Mouse (Mus musculus): ENCODE data around the gene Rnase9.
"Not testable (repeated sequence)": the region's sequence is repeated elsewhere in the genome, so short reads cannot be mapped to it uniquely, and the experiment has no call there.

The Rnase9 gene

GRCm38 (mm10) chr14:51050063-51050462 lies 8.4 kb upstream of the Rnase9 start, which contains the start of gene Rnase11:
Gene Rnase11 (minus strand): TSS chr14:51050163.
- DNase-seq (ENCODE audit: low spot score), result no peak

DNA sequence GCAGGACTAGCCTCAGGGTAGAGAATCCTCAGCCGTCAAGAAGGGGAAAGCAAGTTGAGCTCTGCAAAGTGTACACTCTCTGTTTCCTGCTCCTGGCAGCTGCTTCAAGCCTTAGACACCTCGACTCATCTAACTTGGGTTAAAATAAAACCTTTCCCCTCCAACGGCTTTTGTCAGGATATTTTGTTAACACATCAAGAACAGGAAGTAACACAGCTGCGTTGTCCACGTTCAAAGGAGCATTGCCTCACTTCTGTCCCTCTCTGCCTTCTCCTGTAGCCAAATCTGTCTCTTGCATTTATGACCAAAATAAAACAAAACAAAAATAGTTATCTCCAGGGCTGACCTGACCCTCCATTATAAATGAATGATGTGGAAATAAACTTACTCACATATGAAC lies 6.2 kb upstream of the Rnase9 start:
- DNase-seq (ENCODE audit: low spot score), result no peak

DNA sequence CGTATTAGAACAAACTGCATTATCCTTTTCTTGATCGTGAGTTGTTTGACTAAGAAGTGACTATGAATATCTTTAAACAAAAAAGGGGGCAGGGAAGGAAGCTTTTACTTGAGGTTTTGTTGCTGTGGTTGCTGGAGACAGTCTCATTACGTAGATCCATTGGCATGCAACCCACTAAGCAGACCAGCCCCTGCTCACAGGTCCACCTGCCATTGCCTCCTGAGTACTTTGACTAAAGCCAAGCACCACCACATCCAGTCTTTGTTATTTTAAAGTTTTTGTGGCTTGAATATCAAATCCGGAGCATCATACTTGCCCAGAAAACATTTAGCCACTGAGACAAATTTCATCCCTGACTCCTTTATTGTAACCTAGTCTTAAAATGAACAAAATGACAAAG lies 5.5 kb downstream of the Rnase9 start:
- DNase-seq (ENCODE audit: low spot score), result no peak

GRCm38 (mm10) chr14:51035206-51035605 lies 6.5 kb downstream of the Rnase9 start:
- no peak for DNase-seq (ENCODE audit: low spot score)

- DNase-seq (ENCODE audit: low spot score), result no peak
These were observed 14.1 kb downstream of the Rnase9 start for GRCm38 (mm10) chr14:51027387-51028155.

DNA sequence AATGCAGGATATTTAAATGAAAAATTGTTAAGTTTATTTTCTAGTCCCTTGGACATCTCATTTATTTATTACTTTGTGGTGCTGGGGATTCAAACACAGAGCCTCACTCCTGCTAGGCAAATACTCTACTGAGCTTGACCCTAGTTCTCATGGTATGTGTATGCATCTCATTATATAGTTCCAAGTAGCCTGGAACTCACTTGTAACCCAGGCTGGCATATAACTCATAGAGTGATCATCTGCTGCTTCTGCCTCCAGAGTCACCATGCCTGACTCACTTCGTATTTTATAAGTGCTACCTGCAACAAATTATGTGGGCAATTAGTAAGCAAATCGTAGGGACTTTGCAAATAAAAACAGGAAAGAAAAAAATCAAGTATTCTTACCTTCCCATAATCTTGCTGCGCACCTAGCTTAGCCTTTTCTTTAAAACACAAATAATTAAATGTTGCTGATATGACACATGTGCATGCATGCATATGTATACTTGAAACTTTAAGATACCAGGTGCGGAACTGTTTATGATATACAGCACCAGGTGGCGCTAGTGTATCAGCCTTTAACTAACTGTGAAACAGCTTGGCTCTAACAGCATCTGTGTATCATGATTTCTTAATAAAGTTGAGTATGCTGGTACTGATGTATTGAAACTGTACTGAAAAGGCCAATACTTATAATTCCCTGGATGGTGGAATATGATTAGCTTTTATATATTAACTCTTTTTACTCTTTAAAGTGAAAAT lies 15.1 kb downstream of the Rnase9 start:
- DNase-seq (ENCODE audit: low spot score), result peak; percentile 91

- DNase-seq (ENCODE audit: low spot score), result no peak
These were observed 16.8 kb downstream of the Rnase9 start for GRCm38 (mm10) chr14:51024820-51025219.

- DNase-seq (ENCODE audit: low spot score), result no peak
These were observed 18.2 kb downstream of the Rnase9 start for GRCm38 (mm10) chr14:51023457-51023856.

GRCm38 (mm10) chr14:51017256-51017655 lies 24.4 kb downstream of the Rnase9 start:
- DNase-seq (ENCODE audit: low spot score), result no peak

- no peak for DNase-seq (ENCODE audit: low spot score)
These were observed 25.9 kb downstream of the Rnase9 start for GRCm38 (mm10) chr14:51015780-51016179.

DNA sequence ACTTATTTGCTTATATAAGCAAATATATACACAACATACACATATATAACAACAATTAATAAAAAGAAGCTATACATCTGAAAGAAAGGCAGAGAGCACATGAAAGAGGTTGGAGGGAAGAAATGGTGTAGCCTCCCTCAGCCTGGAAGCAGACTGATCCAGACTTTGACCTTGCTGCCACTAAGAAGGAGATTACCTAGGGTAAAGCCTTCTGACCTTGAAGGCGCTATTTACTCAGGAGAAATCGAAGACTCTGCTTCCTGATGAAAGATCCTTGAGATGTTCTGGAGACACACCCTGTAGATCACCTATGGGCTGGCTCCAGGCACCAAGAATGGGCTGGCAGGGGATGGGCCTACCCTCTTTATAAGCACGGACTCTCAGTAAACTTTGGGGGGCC lies 26.9 kb downstream of the Rnase9 start:
- DNase-seq (ENCODE audit: low spot score), result not testable (repeated sequence)

DNA sequence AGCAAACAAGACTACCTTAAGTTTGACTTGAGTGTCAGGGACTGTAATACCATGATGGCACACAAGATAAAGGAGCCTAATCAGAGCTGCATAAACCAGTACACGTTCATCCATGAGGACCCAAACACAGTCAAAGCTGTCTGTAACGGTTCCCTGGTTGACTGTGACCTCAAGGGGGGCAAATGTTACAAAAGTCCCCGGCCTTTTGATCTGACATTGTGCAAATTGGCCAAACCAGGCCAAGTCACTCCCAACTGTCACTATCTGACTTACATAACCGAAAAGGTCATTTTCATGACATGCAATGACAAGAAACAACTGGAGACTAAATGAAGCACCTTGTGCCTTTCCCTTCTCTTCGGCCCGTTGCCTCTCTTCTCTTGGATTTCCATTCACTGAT lies 32.1 kb downstream of the Rnase9 start:
- DNase-seq (ENCODE audit: low spot score), result no peak

DNA sequence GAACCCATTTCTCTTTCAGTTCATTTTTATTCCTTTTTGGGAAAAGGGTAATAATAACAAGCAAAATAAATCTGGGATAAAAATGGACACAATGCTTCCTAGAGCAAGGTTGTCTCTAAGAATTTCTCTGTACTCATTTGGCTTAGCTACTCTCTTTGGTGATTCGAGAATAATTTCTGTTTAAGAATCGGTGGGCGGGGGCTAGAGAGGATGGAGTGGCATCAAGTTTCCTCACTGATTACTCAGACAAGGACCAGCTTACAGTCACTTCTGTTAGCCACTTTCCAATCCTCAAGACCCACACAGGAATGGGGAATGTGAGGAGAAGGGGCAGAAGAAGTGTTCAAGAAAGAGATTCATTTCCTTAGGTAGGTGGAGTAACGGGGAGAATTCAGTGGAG lies 32.9 kb downstream of the Rnase9 start:
- no peak for DNase-seq (ENCODE audit: low spot score)

- no peak for DNase-seq (ENCODE audit: low spot score)
These were observed 33.6 kb downstream of the Rnase9 start for GRCm38 (mm10) chr14:51007914-51008713.

DNA sequence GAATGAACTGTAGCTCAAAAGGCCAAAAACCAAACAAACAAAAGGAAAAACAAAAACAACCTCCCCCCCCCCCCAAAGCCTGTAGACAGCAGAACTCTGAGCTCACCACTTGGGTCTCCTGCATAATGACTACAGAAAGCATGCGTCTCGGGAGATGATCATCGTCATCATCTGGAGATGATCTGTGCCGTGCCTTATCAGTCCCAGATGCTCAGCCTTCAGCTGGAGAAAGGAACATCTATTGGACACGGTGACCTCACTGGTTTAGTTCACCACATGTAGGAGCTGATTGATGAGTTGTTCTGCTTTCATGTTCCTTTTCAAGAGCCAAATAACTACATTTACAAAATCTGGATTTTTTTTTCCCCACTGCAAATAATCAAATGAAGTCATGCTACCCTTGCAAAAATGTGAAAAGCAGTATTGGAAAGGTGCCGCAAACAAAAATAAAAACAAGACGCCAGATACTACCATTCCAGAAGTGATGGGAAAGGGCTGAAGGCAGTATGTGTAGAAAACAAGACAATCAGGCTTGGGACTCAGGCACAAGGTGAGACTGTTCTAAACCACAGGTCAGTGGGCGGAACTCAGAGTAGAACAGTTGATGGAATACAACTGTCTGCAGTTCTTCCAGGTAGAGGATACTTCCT lies 34.4 kb downstream of the Rnase9 start, which contains the start of gene Rnase10:
Rnase10 (plus strand) TSS at position 600 of the 650 bp plus-strand sequence.
- peak; percentile 28 for DNase-seq (ENCODE audit: low spot score)

GRCm38 (mm10) chr14:50997999-50998666 lies 43.5 kb downstream of the Rnase9 start:
- DNase-seq (ENCODE audit: low spot score), result no peak

DNA sequence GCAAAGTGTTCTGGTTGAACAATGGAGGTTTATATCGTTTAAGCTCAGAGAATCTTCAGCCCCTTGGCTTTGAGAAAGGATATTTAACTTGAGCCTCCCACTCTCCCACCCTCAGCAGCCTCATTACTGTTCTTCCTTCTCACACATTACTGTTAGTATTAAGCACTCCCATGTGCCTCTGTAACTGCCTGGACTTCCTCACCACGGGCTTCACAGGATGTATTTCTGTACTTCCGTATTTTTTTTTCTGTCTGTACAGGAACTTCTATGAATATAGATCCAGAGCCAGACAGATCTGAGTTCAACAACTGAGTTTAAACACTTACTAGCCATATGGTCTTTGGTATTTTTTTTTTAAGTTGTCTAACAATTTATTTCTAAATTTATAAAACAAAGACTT lies 44.6 kb downstream of the Rnase9 start:
- DNase-seq (ENCODE audit: low spot score), result no peak

- DNase-seq (ENCODE audit: low spot score), result no peak
These were observed 50.6 kb downstream of the Rnase9 start for GRCm38 (mm10) chr14:50991037-50991436.

Data from embryo, embryonic 10.5 days (tissue).